Mouse (Mus musculus): ENCODE data around the gene Pde4b. TPM values are rescaled to one million over a fixed set of nuclear protein-coding genes. Genes with fewer than 3 reads are reported as not detected.
A peak's percentile ranks its signal among the peaks of the same experiment; 100 is the strongest.

The Pde4b gene
- polyA plus RNA-seq, 1 experiment, result 6.7 TPM

GRCm38 (mm10) chr4:102095851-102096250, 8.5 kb downstream of the Pde4b start:
- no peaks in the 10 kb centered on the region for H3K36me3 ChIP-seq (ENCODE audit: control insufficient read depth, insufficient read depth)
- H3K27me3 ChIP-seq (ENCODE audit: control insufficient read depth, insufficient read depth, insufficient read length), result peaks cover 15% of the 10 kb centered on the region
- H3K4me3 ChIP-seq, result no peak overlapping the region
- TF ChIP-seq POLR2A (IDR thresholded peaks at IDR 0.05; ENCODE audit: insufficient read length, low read depth), result no peak
- TF ChIP-seq SRF (IDR thresholded peaks at IDR 0.05; ENCODE audit: control insufficient read depth, insufficient read length, low read depth), result no peak
- no peak for TF ChIP-seq TCF12 (IDR thresholded peaks at IDR 0.05; ENCODE audit: insufficient read depth, poor library complexity, severe bottlenecking)
- no peak for TF ChIP-seq MYOD1 (IDR thresholded peaks at IDR 0.05; ENCODE audit: control insufficient read depth in 1 of 3, insufficient read length in 2 of 3, low read depth in 2 of 3)
- TF ChIP-seq TCF3 (IDR thresholded peaks at IDR 0.05; ENCODE audit: insufficient read length, low read depth), result no peak
- no peak for TF ChIP-seq MAX (IDR thresholded peaks at IDR 0.05; ENCODE audit: low read depth)
- TF ChIP-seq E2F4 (IDR thresholded peaks at IDR 0.05; ENCODE audit: insufficient read depth), result no peak
- TF ChIP-seq CEBPB (IDR thresholded peaks at IDR 0.05; ENCODE audit: insufficient read depth, poor library complexity, severe bottlenecking), result no peak
- no peak for TF ChIP-seq MYOG (IDR thresholded peaks at IDR 0.05; ENCODE audit: control insufficient read depth in 1 of 3, insufficient read depth in 1 of 3, insufficient read length in 2 of 3, low read depth in 2 of 3)
- TF ChIP-seq REST (IDR thresholded peaks at IDR 0.05; ENCODE audit: insufficient read depth, insufficient read length), result no peak
- no peak for TF ChIP-seq USF1 (IDR thresholded peaks at IDR 0.05; ENCODE audit: low read depth)
- no peak for TF ChIP-seq POLR2AphosphoS2 (IDR thresholded peaks at IDR 0.05; ENCODE audit: insufficient read length, low read depth)
- H3K79me2 ChIP-seq (ENCODE audit: control insufficient read depth, insufficient read depth), result no peaks in the 10 kb centered on the region
- no peak overlapping the region for H3ac ChIP-seq (ENCODE audit: control insufficient read depth, insufficient read length)
- no peak overlapping the region for H3K4me2 ChIP-seq (ENCODE audit: low read depth)

- no peaks in the 10 kb centered on the region for H3K36me3 ChIP-seq (ENCODE audit: control insufficient read depth, insufficient read depth)
- H3K4me2 ChIP-seq (ENCODE audit: low read depth), result no peak overlapping the region
- TF ChIP-seq MAX (IDR thresholded peaks at IDR 0.05; ENCODE audit: low read depth) (no peak), USF1 (IDR thresholded peaks at IDR 0.05; ENCODE audit: low read depth) (no peak), TCF12 (IDR thresholded peaks at IDR 0.05; ENCODE audit: insufficient read depth, poor library complexity, severe bottlenecking) (no peak)
- H3ac ChIP-seq (ENCODE audit: control insufficient read depth, insufficient read length), result no peak overlapping the region
- no peak overlapping the region for H3K4me3 ChIP-seq
- H3K79me2 ChIP-seq (ENCODE audit: control insufficient read depth, insufficient read depth), result no peaks in the 10 kb centered on the region
- H3K27me3 ChIP-seq (ENCODE audit: control insufficient read depth, insufficient read depth, insufficient read length), result peaks cover 11% of the 10 kb centered on the region
Observed at GRCm38 (mm10) chr4:102102241-102102640, 14.9 kb downstream of the Pde4b start.

- Histone ChIP-seq H3K79me2 (ENCODE audit: control insufficient read depth, insufficient read depth) (no peaks in the 10 kb centered on the region), H3K36me3 (ENCODE audit: control insufficient read depth, insufficient read depth) (no peaks in the 10 kb centered on the region), H3K4me3 (no peak overlapping the region), H3K27me3 (ENCODE audit: control insufficient read depth, insufficient read depth, insufficient read length) (no peaks in the 10 kb centered on the region), H3ac (ENCODE audit: control insufficient read depth, insufficient read length) (no peak overlapping the region), H3K4me2 (ENCODE audit: low read depth) (peak overlapping the region; percentile 9)
- TF ChIP-seq REST (IDR thresholded peaks at IDR 0.05; ENCODE audit: insufficient read depth, insufficient read length) (no peak), POLR2AphosphoS2 (IDR thresholded peaks at IDR 0.05; ENCODE audit: insufficient read length, low read depth) (no peak), SRF (IDR thresholded peaks at IDR 0.05; ENCODE audit: control insufficient read depth, insufficient read length, low read depth) (no peak), USF1 (IDR thresholded peaks at IDR 0.05; ENCODE audit: low read depth) (no peak), TCF3 (IDR thresholded peaks at IDR 0.05; ENCODE audit: insufficient read length, low read depth) (no peak), POLR2A (IDR thresholded peaks at IDR 0.05; ENCODE audit: insufficient read length, low read depth) (no peak), MYOG (IDR thresholded peaks at IDR 0.05; ENCODE audit: control insufficient read depth in 1 of 3, insufficient read depth in 1 of 3, insufficient read length in 2 of 3, low read depth in 2 of 3) (no peak)
Observed at GRCm38 (mm10) chr4:102104534-102105014, 17.2 kb downstream of the Pde4b start.

GRCm38 (mm10) chr4:102106771-102107170, 19.4 kb downstream of the Pde4b start:
- no peak overlapping the region for H3K4me2 ChIP-seq (ENCODE audit: low read depth)
- H3K27me3 ChIP-seq (ENCODE audit: control insufficient read depth, insufficient read depth, insufficient read length), result no peaks in the 10 kb centered on the region
- H3K4me3 ChIP-seq, result no peak overlapping the region
- H3K36me3 ChIP-seq (ENCODE audit: control insufficient read depth, insufficient read depth), result no peaks in the 10 kb centered on the region
- no peak for TF ChIP-seq USF1 (IDR thresholded peaks at IDR 0.05; ENCODE audit: low read depth)
- H3ac ChIP-seq (ENCODE audit: control insufficient read depth, insufficient read length), result no peak overlapping the region
- no peaks in the 10 kb centered on the region for H3K79me2 ChIP-seq (ENCODE audit: control insufficient read depth, insufficient read depth)

- H3K4me3 ChIP-seq, result no peak overlapping the region
- no peak for TF ChIP-seq SRF (IDR thresholded peaks at IDR 0.05; ENCODE audit: control insufficient read depth, insufficient read length, low read depth)
- no peak for TF ChIP-seq E2F4 (IDR thresholded peaks at IDR 0.05; ENCODE audit: insufficient read depth)
- TF ChIP-seq CEBPB (IDR thresholded peaks at IDR 0.05; ENCODE audit: insufficient read depth, poor library complexity, severe bottlenecking), result no peak
- TF ChIP-seq POLR2AphosphoS2 (IDR thresholded peaks at IDR 0.05; ENCODE audit: insufficient read length, low read depth), result no peak
- TF ChIP-seq MYOG (IDR thresholded peaks at IDR 0.05; ENCODE audit: control insufficient read depth in 1 of 3, insufficient read depth in 1 of 3, insufficient read length in 2 of 3, low read depth in 2 of 3), result no peak
- TF ChIP-seq MAX (IDR thresholded peaks at IDR 0.05; ENCODE audit: low read depth), result no peak
- no peak for TF ChIP-seq TCF3 (IDR thresholded peaks at IDR 0.05; ENCODE audit: insufficient read length, low read depth)
- TF ChIP-seq REST (IDR thresholded peaks at IDR 0.05; ENCODE audit: insufficient read depth, insufficient read length), result no peak
- no peak for TF ChIP-seq MYOD1 (IDR thresholded peaks at IDR 0.05; ENCODE audit: control insufficient read depth in 1 of 3, insufficient read length in 2 of 3, low read depth in 2 of 3)
- no peak for TF ChIP-seq USF1 (IDR thresholded peaks at IDR 0.05; ENCODE audit: low read depth)
- no peak for TF ChIP-seq POLR2A (IDR thresholded peaks at IDR 0.05; ENCODE audit: insufficient read length, low read depth)
- no peak for TF ChIP-seq TCF12 (IDR thresholded peaks at IDR 0.05; ENCODE audit: insufficient read depth, poor library complexity, severe bottlenecking)
- H3K27me3 ChIP-seq (ENCODE audit: control insufficient read depth, insufficient read depth, insufficient read length), result no peaks in the 10 kb centered on the region
- no peaks in the 10 kb centered on the region for H3K79me2 ChIP-seq (ENCODE audit: control insufficient read depth, insufficient read depth)
- no peaks in the 10 kb centered on the region for H3K36me3 ChIP-seq (ENCODE audit: control insufficient read depth, insufficient read depth)
- no peak overlapping the region for H3ac ChIP-seq (ENCODE audit: control insufficient read depth, insufficient read length)
- no peak overlapping the region for H3K4me2 ChIP-seq (ENCODE audit: low read depth)
Observed at GRCm38 (mm10) chr4:102119454-102119853, 32.1 kb downstream of the Pde4b start.

Data from myocyte (in vitro differentiated cells).